Comparison of ENCODE assay signal across 26 mouse cellular contexts in genomic region chr2:80884231-80884630, GRCm38 (mm10).
"Had no signal": no experiment of that assay in that cellular context is flagged by ENCODE, and none has a peak within 500 bp of the region (broad histone marks: within the 10 kb centered on the region; RNA-seq: fewer than 3 reads in every experiment).

No protein-coding gene starts in this region.

- DNase-seq: cerebellum, adult 8-10 months; cerebellum, adult 9-10 months; cerebellum, adult 9-11 months; cerebellum, postnatal 10 days; cerebellum, postnatal 14 days; cerebellum, postnatal 25 days; cerebellum, postnatal 36 days; gastrocnemius, adult 2 months; gastrocnemius, postnatal 10 days; gastrocnemius, postnatal 14 days; gastrocnemius, postnatal 25 days; gastrocnemius, postnatal 36 days; heart, adult 11 months; heart, adult 18-20 months; heart, adult 2 months had no signal

- H3K4me2 ChIP-seq: embryonic facial prominence, embryonic 12.5 days; embryonic facial prominence, embryonic 13.5 days; embryonic facial prominence, embryonic 15.5 days; forebrain, embryonic 12.5 days; forebrain, embryonic 15.5 days; heart, embryonic 11.5 days; heart, embryonic 12.5 days had no signal

- H3K4me3 ChIP-seq: embryonic facial prominence, embryonic 10.5 days; embryonic facial prominence, embryonic 12.5 days; embryonic facial prominence, embryonic 13.5 days; embryonic facial prominence, embryonic 15.5 days; erythroblast, embryonic 14.5 days; forebrain, embryonic 10.5 days; forebrain, embryonic 12.5 days; forebrain, embryonic 15.5 days; gastrocnemius, adult 2 months; heart, adult 2 months; heart, embryonic 10.5 days; heart, embryonic 12.5 days had no signal

- H3K9me3 ChIP-seq: embryonic facial prominence, embryonic 10.5 days; embryonic facial prominence, embryonic 12.5 days; embryonic facial prominence, embryonic 13.5 days; embryonic facial prominence, embryonic 15.5 days; forebrain, embryonic 10.5 days; forebrain, embryonic 12.5 days; forebrain, embryonic 15.5 days; heart, embryonic 10.5 days had no signal

- H3K4me1 ChIP-seq: embryonic facial prominence, embryonic 10.5 days; embryonic facial prominence, embryonic 12.5 days; embryonic facial prominence, embryonic 13.5 days; embryonic facial prominence, embryonic 15.5 days; forebrain, embryonic 10.5 days; forebrain, embryonic 12.5 days; forebrain, embryonic 15.5 days; heart, embryonic 10.5 days; heart, embryonic 12.5 days had no signal

- ATAC-seq: forebrain, embryonic 15.5 days had no signal

- H3K27me3 ChIP-seq: embryonic facial prominence, embryonic 12.5 days; embryonic facial prominence, embryonic 13.5 days; embryonic facial prominence, embryonic 15.5 days; forebrain, embryonic 12.5 days; forebrain, embryonic 15.5 days; heart, embryonic 12.5 days had no signal

- H3K27ac ChIP-seq: embryonic facial prominence, embryonic 10.5 days; embryonic facial prominence, embryonic 12.5 days; embryonic facial prominence, embryonic 13.5 days; embryonic facial prominence, embryonic 15.5 days; forebrain, embryonic 10.5 days; forebrain, embryonic 12.5 days; forebrain, embryonic 15.5 days; gastrocnemius, adult 2 months; heart, adult 2 months; heart, embryonic 10.5 days had no signal

- H3K9ac ChIP-seq: embryonic facial prominence, embryonic 12.5 days; embryonic facial prominence, embryonic 13.5 days; embryonic facial prominence, embryonic 15.5 days; forebrain, embryonic 12.5 days; forebrain, embryonic 15.5 days; heart, embryonic 12.5 days had no signal

- H3K36me3 ChIP-seq: embryonic facial prominence, embryonic 10.5 days; embryonic facial prominence, embryonic 12.5 days; embryonic facial prominence, embryonic 13.5 days; embryonic facial prominence, embryonic 15.5 days; forebrain, embryonic 10.5 days; forebrain, embryonic 12.5 days; forebrain, embryonic 15.5 days; heart, embryonic 10.5 days; heart, embryonic 12.5 days had no signal
